In genomic region chr9:110412926-110413325, GRCm38 (mm10) we compare ENCODE assay signal across 20 mouse cellular contexts. TPM values are rescaled to one million over a fixed set of nuclear protein-coding genes. Genes with fewer than 3 reads are reported as not detected.
DNase-seq lines count a peak whose midpoint lies in the region; ATAC-seq and TF ChIP-seq lines count a peak whose summit lies in the region.
"Had no signal": no experiment of that assay in that cellular context is flagged by ENCODE, and none has a peak within 500 bp of the region (broad histone marks: within the 10 kb centered on the region; RNA-seq: fewer than 3 reads in every experiment).

No protein-coding gene starts in this region.

- no peak for TF ChIP-seq POLR2A in kidney, adult 2 months (IDR thresholded peaks at IDR 0.05; ENCODE audit: low read depth, low read length)

- WGBS in kidney, adult 2 months, result 73% methylated on average over 7 of the region's 7 CpGs
- WGBS in lung, embryonic 16.5 days, result 53% methylated on average over 7 of the region's 7 CpGs

- H3K4me3 ChIP-seq in kidney, adult 2 months (ENCODE audit: insufficient read depth, low read depth, low read length), result no peak overlapping the region
- H3K4me3 ChIP-seq in lung, embryonic 16.5 days (ENCODE audit: low read length), result no peak overlapping the region
- H3K4me3 ChIP-seq: gastrocnemius, adult 2 months; liver, embryonic 15.5 days had no signal

- H3K4me1 ChIP-seq in kidney, adult 2 months (ENCODE audit: control insufficient read depth, insufficient read depth, low read length), result no peaks in the 10 kb centered on the region; the same call in 1 of the 2 replicates
- H3K4me1 ChIP-seq in lung, embryonic 16.5 days (replicated peaks; ENCODE audit: control insufficient read depth, insufficient read depth, low read length), result peaks cover 14% of the 10 kb centered on the region

- no peak for ATAC-seq in lung, embryonic 16.5 days (ENCODE audit: low read depth)
- ATAC-seq: forebrain, embryonic 16.5 days; inflammation-experienced regulatory T-cells, adult 6 months had no signal

- TF ChIP-seq CTCF in kidney, adult 2 months (conservative IDR thresholded peaks at IDR 0.05; ENCODE audit: insufficient read depth, insufficient read length, low read depth, low read length), result no peak

- no peak overlapping the region for H3K4me2 ChIP-seq in lung, embryonic 16.5 days (ENCODE audit: low read depth, low read length)
- H3K4me2 ChIP-seq: liver, embryonic 15.5 days had no signal

- no peaks in the 10 kb centered on the region for H3K9me3 ChIP-seq in lung, embryonic 16.5 days (ENCODE audit: control insufficient read depth, low read length)
- H3K9me3 ChIP-seq: liver, embryonic 15.5 days had no signal

- H3K36me3 ChIP-seq in kidney, adult 2 months (ENCODE audit: control insufficient read depth, insufficient read depth, low read length), result no peaks in the 10 kb centered on the region
- H3K36me3 ChIP-seq in lung, embryonic 16.5 days (ENCODE audit: control insufficient read depth, insufficient read depth, low read length), result no peaks in the 10 kb centered on the region
- H3K36me3 ChIP-seq: liver, embryonic 15.5 days had no signal

- H3K9ac ChIP-seq in lung, embryonic 16.5 days (ENCODE audit: low read length), result peak overlapping the region; percentile 31; the same call in 1 of the 2 replicates
- H3K9ac ChIP-seq: liver, embryonic 15.5 days had no signal

- DNase-seq in adrenal gland, postnatal 14 days, result peak; percentile 23
- DNase-seq in adrenal gland, adult 18-20 months (ENCODE audit: low spot score in 2 of 2), result no peak
- peak; percentile 35 for DNase-seq in kidney, adult 2 months
- DNase-seq in kidney, adult 8-10 months, result no peak
- DNase-seq in Muller cell, postnatal 12 days (ENCODE audit: inconsistent ontology term), result peak; percentile 66
- no peak for DNase-seq in natural killer cell, adult 2 months (ENCODE audit: low spot score in 2 of 2)
- no peak for DNase-seq in MN1 (ENCODE audit: low spot score)
- DNase-seq: adrenal gland, adult 2 months; cerebellum, adult 8-10 months; gastrocnemius, adult 2 months; heart, postnatal 10 days; right cerebral cortex, adult 18-20 months; thymus, postnatal 36 days had no signal

- no peak overlapping the region for H3K27ac ChIP-seq in kidney, adult 2 months (ENCODE audit: insufficient read depth, low read depth, low read length)
- no peak overlapping the region for H3K27ac ChIP-seq in lung, embryonic 16.5 days (ENCODE audit: low read length)
- H3K27ac ChIP-seq: gastrocnemius, adult 2 months; liver, embryonic 15.5 days had no signal

- H3K27me3 ChIP-seq in kidney, adult 2 months (replicated peaks; ENCODE audit: control insufficient read depth, insufficient read depth, low read length), result no peaks in the 10 kb centered on the region
- no peaks in the 10 kb centered on the region for H3K27me3 ChIP-seq in lung, embryonic 16.5 days (ENCODE audit: control insufficient read depth, insufficient read depth, low read depth, low read length)
- H3K27me3 ChIP-seq: CH12.LX; liver, embryonic 15.5 days had no signal

RNA-seq across cellular contexts. Expression of gene Ptpn23, which starts 4.9 kb away (rescaled TPM):
- 46.6 and 47.1 TPM in 2 replicates for total RNA-seq in adrenal gland, postnatal 14 days (2021)
- 10 to 100 TPM; 67.2 to 70.7 TPM for total RNA-seq in adrenal gland, adult 18-20 months (2021)
- polyA plus RNA-seq in kidney, adult 2 months (2012; rRNA removed), result 26.6 and 29.2 TPM in 2 replicates
- 12.2 and 13.5 TPM in 2 replicates for polyA plus RNA-seq in lung, embryonic 16.5 days (2015; fragmentation: Nextera tagmentation; extraction: Ambion mirVana)

RNA-seq across cellular contexts. Expression of gene Ngp, which starts 6.6 kb away (rescaled TPM):
- total RNA-seq in adrenal gland, postnatal 14 days (2021), result 3.0 and 10.4 TPM in 2 replicates
- not detected for total RNA-seq in adrenal gland, adult 18-20 months (2021)
- polyA plus RNA-seq in kidney, adult 2 months (2012; rRNA removed), result 0.17 TPM in 1 of 2 replicates, not detected in the other
- 3.3 and 10.2 TPM in 2 replicates for polyA plus RNA-seq in lung, embryonic 16.5 days (2015; fragmentation: Nextera tagmentation; extraction: Ambion mirVana)
- total RNA-seq: CH12.LX; gastrocnemius, adult 2 months; heart, adult 18-20 months had no signal
- polyA plus RNA-seq: adrenal gland, adult 2 months; large intestine, adult 2 months had no signal

Comparison
In these comparisons a context has a peak if more than half of its experiments do, and no peak if none do; other contexts are left out.
1. DNase-seq: peak in adrenal gland, postnatal 14 days (single experiment), kidney, adult 2 months (single experiment) and Muller cell, postnatal 12 days (single experiment); none in adrenal gland, adult 18-20 months (0 of 2), kidney, adult 8-10 months (0 of 2), natural killer cell, adult 2 months (0 of 2) and MN1 (single experiment).